Comparison of ENCODE assay signal across 11 mouse cellular contexts in genomic region chr8:10999538-10999937, GRCm38 (mm10). TPM values are rescaled to one million over a fixed set of nuclear protein-coding genes. Genes with fewer than 3 reads are reported as not detected.
DNase-seq lines count a peak whose midpoint lies in the region; ATAC-seq and TF ChIP-seq lines count a peak whose summit lies in the region.
"Had no signal": no experiment of that assay in that cellular context is flagged by ENCODE, and none has a peak within 500 bp of the region (broad histone marks: within the 10 kb centered on the region; RNA-seq: fewer than 3 reads in every experiment).

No protein-coding gene starts in this region.

- ATAC-seq in frontal cortex, adult (ENCODE audit: low TSS enrichment), result peak; percentile 30; the same call in 1 of the 2 replicates
- no peak for ATAC-seq in liver, embryonic 11.5 days (replicated peaks; ENCODE audit: low FRiP score)
- ATAC-seq in hindbrain, embryonic 15.5 days (ENCODE audit: low FRiP score, low read depth), result no peak
- no peak for ATAC-seq in midbrain, postnatal 0 days (ENCODE audit: low FRiP score)

- no peaks in the 10 kb centered on the region for H3K27me3 ChIP-seq in liver, embryonic 11.5 days (replicated peaks; ENCODE audit: control insufficient read depth, insufficient read depth, low read length)
- no peaks in the 10 kb centered on the region for H3K27me3 ChIP-seq in hindbrain, embryonic 15.5 days
- H3K27me3 ChIP-seq in midbrain, postnatal 0 days (ENCODE audit: insufficient read depth, low read length), result no peaks in the 10 kb centered on the region

- H3K9me3 ChIP-seq in liver, embryonic 11.5 days (ENCODE audit: control insufficient read depth, low read length), result no peaks in the 10 kb centered on the region
- H3K9me3 ChIP-seq in hindbrain, embryonic 15.5 days, result no peaks in the 10 kb centered on the region
- H3K9me3 ChIP-seq in midbrain, postnatal 0 days (ENCODE audit: low read length), result no peaks in the 10 kb centered on the region

- no peak overlapping the region; the same call in 1 of the 2 replicates for H3K27ac ChIP-seq in liver, embryonic 11.5 days (ENCODE audit: low read depth, low read length)
- H3K27ac ChIP-seq in hindbrain, embryonic 15.5 days (replicated peaks), result no peak overlapping the region
- no peak overlapping the region for H3K27ac ChIP-seq in midbrain, postnatal 0 days (ENCODE audit: low read depth, low read length)

- H3K36me3 ChIP-seq in liver, embryonic 11.5 days (ENCODE audit: control insufficient read depth, insufficient read depth, low read length), result peaks cover 16% of the 10 kb centered on the region
- H3K36me3 ChIP-seq in hindbrain, embryonic 15.5 days, result no peaks in the 10 kb centered on the region
- H3K36me3 ChIP-seq in midbrain, postnatal 0 days (ENCODE audit: insufficient read depth, low read length), result no peaks in the 10 kb centered on the region

- peak overlapping the region; percentile 10; the same call in 1 of the 2 replicates for H3K4me3 ChIP-seq in liver, embryonic 11.5 days (ENCODE audit: low read depth, low read length)
- no peak overlapping the region for H3K4me3 ChIP-seq in hindbrain, embryonic 15.5 days
- peak overlapping the region; percentile 0; the same call in 1 of the 2 replicates for H3K4me3 ChIP-seq in midbrain, postnatal 0 days (ENCODE audit: low read depth, low read length)

- no peak for DNase-seq in frontal cortex, adult 2 months (ENCODE audit: extremely low spot score in 1 of 2, low spot score in 1 of 2)
- DNase-seq in liver, embryonic 11.5 days (ENCODE audit: low spot score), result no peak
- DNase-seq in liver, result no peak
- DNase-seq in midbrain, postnatal 0 days (ENCODE audit: low spot score), result no peak
- DNase-seq in urinary bladder, postnatal 14 days (ENCODE audit: low spot score), result no peak
- DNase-seq in cerebellum, postnatal 10 days, result no peak
- DNase-seq: gastrocnemius, postnatal 10 days; kidney, adult 18-20 months; left cerebral cortex, postnatal 4 days had no signal

- peaks cover 80% of the 10 kb centered on the region for H3K4me1 ChIP-seq in liver, embryonic 11.5 days (replicated peaks; ENCODE audit: control insufficient read depth, insufficient read depth, low read length)
- H3K4me1 ChIP-seq in hindbrain, embryonic 15.5 days (replicated peaks), result peaks cover 61% of the 10 kb centered on the region
- H3K4me1 ChIP-seq in midbrain, postnatal 0 days (ENCODE audit: insufficient read depth, low read length), result peaks cover 34% of the 10 kb centered on the region

- peak overlapping the region; percentile 84 for H3K4me2 ChIP-seq in liver, embryonic 11.5 days
- H3K4me2 ChIP-seq in hindbrain, embryonic 15.5 days, result peak overlapping the region; percentile 93
- peak overlapping the region; percentile 96 for H3K4me2 ChIP-seq in midbrain, postnatal 0 days (ENCODE audit: low read depth, low read length, poor library complexity, severe bottlenecking)

- H3K9ac ChIP-seq in liver, embryonic 11.5 days (ENCODE audit: low read depth, low read length), result no peak overlapping the region
- H3K9ac ChIP-seq in hindbrain, embryonic 15.5 days, result no peak overlapping the region; the same call in 1 of the 2 replicates
- no peak overlapping the region for H3K9ac ChIP-seq in midbrain, postnatal 0 days (replicated peaks; ENCODE audit: low read length, poor library complexity, severe bottlenecking)

- 87% methylated on average over 4 of the region's 4 CpGs for WGBS in liver, embryonic 11.5 days
- 50% methylated on average over 4 of the region's 4 CpGs for WGBS in hindbrain, embryonic 15.5 days
- WGBS in midbrain, postnatal 0 days, result 53% methylated on average over 4 of the region's 4 CpGs

- no peak for TF ChIP-seq CTCF in midbrain, postnatal 0 days (IDR thresholded peaks at IDR 0.05)

RNA-seq across cellular contexts. Expression of gene Irs2, which starts 8.7 kb away (rescaled TPM):
- 13.0 and 16.6 TPM in 2 replicates for polyA plus RNA-seq in frontal cortex, adult 2 months (2012; rRNA removed)
- polyA plus RNA-seq in liver, embryonic 11.5 days (2014; fragmentation: Nextera tagmentation; extraction: Ambion mirVana), result 8.3 and 8.9 TPM in 2 replicates
- 6.0 and 6.3 TPM in 2 replicates for polyA plus RNA-seq in hindbrain, embryonic 15.5 days (2015; fragmentation: Nextera tagmentation; extraction: Ambion mirVana)
- 37.3 and 40.4 TPM in 2 replicates for total RNA-seq in midbrain, postnatal 0 days (2014; rRNA removed)
- polyA plus RNA-seq in midbrain, postnatal 0 days (2015; fragmentation: Nextera tagmentation; extraction: Ambion mirVana), result 4.8 and 5.6 TPM in 2 replicates
